Mouse (Mus musculus) liver, adult 2 months (tissue): ENCODE data around the gene Coq7. TPM values are rescaled to one million over a fixed set of nuclear protein-coding genes. Genes with fewer than 3 reads are reported as not detected.

Experiments
- DNase-seq: peaks from one replicate; pipeline ENCODE4 v3.0.0-alpha.2; 2011; ENCODE audit warnings: low read depth, low spot score; ENCODE audit errors: extremely low read depth
- H3K27ac ChIP-seq: fragments of 200-500 bp; replicated peaks from 2 replicates; pipeline ENCODE4 v1.5.1; 2012; ENCODE audit warnings: low read depth, mild to moderate bottlenecking, control low read depth, inconsistent platforms, low read length; ENCODE audit not compliant: insufficient read depth
- H3K27me3 ChIP-seq: fragments of 200-500 bp; 2 replicates; pipeline ENCODE4 v1.6.1; 2012; ENCODE audit warnings: mild to moderate bottlenecking, moderate library complexity, low read length, inconsistent platforms; ENCODE audit not compliant: control insufficient read depth, insufficient read depth
- H3K36me3 ChIP-seq: fragments of 200-500 bp; 2 replicates; pipeline ENCODE4 v1.6.1; 2012; ENCODE audit warnings: low read length, inconsistent platforms; ENCODE audit not compliant: control insufficient read depth, insufficient read depth
- H3K4me1 ChIP-seq: fragments of 200-500 bp; 2 replicates; pipeline ENCODE4 v1.6.1; 2011; ENCODE audit warnings: low read length; ENCODE audit not compliant: control insufficient read depth, insufficient read depth
- H3K4me3 ChIP-seq: fragments of 200-500 bp; 2 replicates; pipeline ENCODE4 v1.5.1; 2011; ENCODE audit warnings: low read depth, mild to moderate bottlenecking, control low read depth, low read length, moderate library complexity; ENCODE audit not compliant: insufficient read depth
- H3K79me2 ChIP-seq: fragments of 200-500 bp; 2 replicates; pipeline ENCODE4 v1.6.1; 2012; ENCODE audit warnings: inconsistent platforms, mild to moderate bottlenecking, low read length, moderate library complexity; ENCODE audit not compliant: control insufficient read depth, insufficient read depth
- H3K9ac ChIP-seq: fragments of 200-500 bp; 2 replicates; pipeline ENCODE4 v1.6.1; 2012; ENCODE audit warnings: low read depth, mild to moderate bottlenecking, control low read depth, inconsistent platforms, low read length
- CTCF ChIP-seq: fragments of 200-500 bp; IDR thresholded peaks from 2 replicates; pipeline ENCODE4 v1.5.1; 2011; ENCODE audit warnings: low read depth, low read length, control low read depth
- POLR2A ChIP-seq: fragments of 200-500 bp; IDR thresholded peaks from 2 replicates; pipeline ENCODE4 v1.6.1; 2011; ENCODE audit warnings: low read length, control low read depth; ENCODE audit not compliant: insufficient read depth; ENCODE audit errors: extremely low read depth
- whole genome bisulfite sequencing: fragments of 180-500 bp; shearing (Covaris S2); methylation state at CpG from one replicate; pipeline ENCODE4 v1.1.7; 2018; 5-methylcytosine and 5-hydroxymethylcytosine counted together
- polyA plus RNA-seq: library from polyadenylated mRNA; depleted of rRNA; stranded (reverse); fragments of >200 nt; gene quantifications from 2 replicates; pipeline ENCODE4 v1.2.3, GENCODE M21; 2012
- total RNA-seq: library from RNA; depleted of rRNA; stranded (reverse); fragments of >200 nt; gene quantifications from 2 replicates; pipeline ENCODE4 v1.2.3, GENCODE M21; 2014

The Coq7 gene
- total and polyA plus RNA-seq, 2 experiments, result 40.1 to 41.5 TPM

DNA sequence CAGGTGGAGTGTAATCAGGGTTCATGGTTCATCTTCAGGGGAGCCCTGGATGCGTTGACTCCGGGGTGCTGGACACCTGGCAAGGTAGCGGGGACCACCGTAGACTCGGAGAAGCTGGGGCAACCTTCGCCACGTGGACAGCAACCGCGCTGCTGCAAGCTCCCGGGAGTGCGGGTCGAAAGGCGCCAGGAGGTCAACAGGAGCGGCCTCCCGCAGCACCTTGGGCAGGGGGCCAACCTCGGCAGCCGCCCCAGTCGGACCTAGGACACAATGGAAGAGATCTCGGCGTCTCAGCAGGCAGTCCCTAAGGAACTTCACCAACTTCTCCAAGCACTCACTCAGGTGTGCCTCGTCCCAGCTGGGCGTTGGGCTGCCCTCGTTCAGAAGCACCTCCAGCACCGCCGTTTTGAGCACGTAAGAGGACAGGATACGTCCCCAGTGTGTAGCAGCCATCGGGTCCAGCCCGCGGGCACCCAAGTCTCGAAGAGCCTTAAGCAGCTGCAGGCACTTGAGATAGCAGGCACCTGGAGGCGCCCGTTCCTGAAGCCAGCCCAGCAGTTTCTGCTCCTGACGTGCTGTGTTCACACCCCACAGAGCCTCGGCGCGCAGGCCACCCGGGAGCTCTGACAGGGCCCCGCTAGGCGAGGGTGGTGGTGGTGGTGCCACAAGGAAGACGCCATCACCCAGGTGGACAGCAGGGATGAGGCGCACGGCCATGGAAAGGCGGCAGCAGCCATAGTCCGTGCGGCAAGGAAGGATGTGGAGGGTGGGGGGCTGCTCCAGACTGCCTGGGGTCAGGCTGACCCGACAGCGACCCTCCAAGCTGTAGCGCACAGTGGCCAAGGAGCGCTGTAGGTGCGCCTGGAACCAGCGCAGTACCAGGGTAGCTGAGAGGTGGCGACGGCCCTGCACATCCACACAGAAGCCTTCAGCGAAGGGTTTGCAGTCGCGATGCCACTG lies 43.2 kb downstream of the Coq7 start:
- Histone ChIP-seq H3K27ac (no peak overlapping the region), H3K4me3 (peak overlapping the region; percentile 78; the same call in 1 of the 2 replicates), H3K4me1 (peaks cover 9% of the 10 kb centered on the region), H3K36me3 (no peaks in the 10 kb centered on the region; the same call in 1 of the 2 replicates), H3K79me2 (0 out of 2 replicates have a peak, but pooled peaks cover 4% of the 10 kb centered on the region), H3K9ac (peak overlapping the region; percentile 24), H3K27me3 (0 out of 2 replicates have a peak, but pooled peaks cover 4% of the 10 kb centered on the region)
- whole genome bisulfite sequencing, result 74% methylated on average over 57 of the region's 57 CpGs
- TF ChIP-seq CTCF (no peak), POLR2A (no peak)
- DNase-seq, result no peak

DNA sequence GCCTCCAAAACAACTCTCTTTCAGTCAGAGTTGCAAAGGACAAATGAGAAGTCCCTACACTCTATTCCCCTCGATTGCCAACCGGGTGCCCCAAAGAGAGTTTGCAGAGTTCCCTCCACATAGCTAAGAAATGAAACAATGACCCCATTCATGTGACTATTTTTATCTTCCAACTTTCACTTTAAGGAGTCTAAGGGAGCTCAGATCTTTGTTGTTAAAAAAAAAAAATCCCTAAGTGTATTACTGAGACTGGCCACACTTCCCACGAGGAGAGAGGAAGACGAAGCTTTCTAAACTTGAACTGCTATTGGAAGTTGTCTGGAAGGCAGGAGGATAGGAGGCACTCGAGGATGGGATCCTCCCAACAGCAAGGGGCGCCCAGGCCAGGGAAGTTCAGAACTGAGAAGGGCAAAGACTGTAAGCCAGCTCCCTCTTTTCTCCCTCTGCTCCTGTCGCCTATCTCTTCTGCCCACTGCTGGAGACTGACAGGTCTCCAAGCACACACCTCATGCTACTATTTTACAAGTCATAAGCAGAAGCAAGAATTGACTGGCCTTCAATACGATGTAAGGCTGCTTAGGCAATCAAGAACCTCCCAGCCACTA lies 45.0 kb downstream of the Coq7 start:
- no peak for TF ChIP-seq CTCF
- no peak for TF ChIP-seq POLR2A
- 55% methylated on average over 8 of the region's 8 CpGs for WGBS
- DNase-seq, result peak; percentile 23
- Histone ChIP-seq H3K4me1 (peaks cover 9% of the 10 kb centered on the region), H3K27ac (no peak overlapping the region), H3K36me3 (no peaks in the 10 kb centered on the region; the same call in 1 of the 2 replicates), H3K79me2 (0 out of 2 replicates have a peak, but pooled peaks cover 4% of the 10 kb centered on the region), H3K27me3 (0 out of 2 replicates have a peak, but pooled peaks cover 4% of the 10 kb centered on the region), H3K4me3 (peak overlapping the region; percentile 9; the same call in 1 of the 2 replicates), H3K9ac (no peak overlapping the region)

DNA sequence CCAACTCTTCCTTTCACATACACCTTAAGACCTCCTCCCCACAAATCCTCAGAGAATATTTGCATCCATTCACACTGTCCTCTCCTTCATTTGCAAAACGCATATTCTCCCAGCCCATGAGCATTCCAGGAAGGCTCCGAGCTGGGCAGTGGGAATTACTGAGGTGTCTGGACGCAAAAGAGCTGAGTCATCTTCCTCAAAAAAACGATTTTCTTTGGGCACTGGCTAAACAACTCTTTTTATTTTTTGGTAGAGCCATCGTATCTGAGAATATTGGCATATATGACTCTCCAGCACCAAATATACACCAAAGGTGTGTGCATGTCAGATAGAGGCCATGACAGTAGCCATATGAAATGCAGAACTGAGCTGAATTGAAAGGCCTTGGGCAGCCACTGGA lies 46.2 kb downstream of the Coq7 start:
- DNase-seq, result no peak
- H3K9ac ChIP-seq, result no peak overlapping the region
- H3K79me2 ChIP-seq, result 0 out of 2 replicates have a peak, but pooled peaks cover 4% of the 10 kb centered on the region
- WGBS, result 18% methylated on average over 5 of the region's 5 CpGs
- TF ChIP-seq POLR2A, result no peak
- no peak overlapping the region for H3K4me3 ChIP-seq
- no peaks in the 10 kb centered on the region; the same call in 1 of the 2 replicates for H3K36me3 ChIP-seq
- H3K27ac ChIP-seq, result no peak overlapping the region
- H3K27me3 ChIP-seq, result 0 out of 2 replicates have a peak, but pooled peaks cover 4% of the 10 kb centered on the region
- H3K4me1 ChIP-seq, result peaks cover 6% of the 10 kb centered on the region

DNA sequence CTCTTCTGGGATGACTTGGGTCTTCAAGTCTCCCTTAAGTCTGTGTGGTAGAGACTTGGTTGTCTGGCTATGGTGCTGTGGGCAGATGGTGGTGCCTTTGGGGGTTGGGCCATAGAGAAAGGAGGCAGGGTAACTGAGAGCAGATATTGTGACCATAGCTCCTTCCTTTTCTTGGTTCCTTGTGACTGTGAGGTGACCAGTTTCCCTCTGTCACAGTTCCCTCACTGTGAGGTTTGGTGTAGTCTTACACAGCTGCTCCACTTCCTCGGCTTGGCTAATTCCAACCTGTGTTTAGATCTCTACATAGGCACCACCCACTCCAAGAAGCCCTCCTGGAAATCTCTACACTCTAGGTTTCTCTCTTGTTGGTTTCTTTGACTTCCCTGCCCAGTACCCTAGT lies 49.2 kb downstream of the Coq7 start:
- peak; percentile 18 for DNase-seq
- Histone ChIP-seq H3K79me2 (no peaks in the 10 kb centered on the region), H3K27me3 (no peaks in the 10 kb centered on the region), H3K9ac (no peak overlapping the region), H3K27ac (no peak overlapping the region), H3K36me3 (no peaks in the 10 kb centered on the region), H3K4me1 (peaks cover 7% of the 10 kb centered on the region), H3K4me3 (no peak overlapping the region)
- 86% methylated on average over 1 of the region's 1 CpGs for WGBS
- TF ChIP-seq POLR2A (no peak), CTCF (no peak)

DNA sequence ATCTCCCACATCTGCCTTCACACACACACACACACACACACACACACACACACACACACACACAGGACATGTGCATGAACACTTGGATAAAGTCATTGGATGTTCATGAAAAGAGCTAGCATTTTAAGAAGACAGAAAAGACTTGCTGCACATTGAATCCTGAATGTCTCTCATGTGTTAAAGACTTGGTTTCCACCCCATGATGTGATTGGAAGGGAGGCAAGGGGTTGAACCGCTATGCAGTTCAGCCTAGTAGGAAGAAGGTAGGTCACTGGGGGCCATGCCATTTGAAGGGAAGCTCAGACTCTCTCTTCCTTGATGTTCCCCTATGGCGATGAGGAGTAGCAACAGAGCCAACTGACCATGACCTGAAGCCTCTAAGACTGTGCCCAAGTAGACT lies 51.2 kb downstream of the Coq7 start:
- no peak for DNase-seq
- H3K27ac ChIP-seq, result no peak overlapping the region
- peaks cover 3% of the 10 kb centered on the region for H3K4me1 ChIP-seq
- H3K36me3 ChIP-seq, result no peaks in the 10 kb centered on the region
- TF ChIP-seq CTCF, result no peak
- no peak for TF ChIP-seq POLR2A
- no peaks in the 10 kb centered on the region for H3K79me2 ChIP-seq
- WGBS, result 83% methylated on average over 2 of the region's 2 CpGs
- no peak overlapping the region for H3K4me3 ChIP-seq
- no peak overlapping the region for H3K9ac ChIP-seq
- no peaks in the 10 kb centered on the region for H3K27me3 ChIP-seq
